Mouse (Mus musculus) lung, postnatal 0 days (tissue): ENCODE results near the gene Rhog.

Experiments
- CTCF ChIP-seq: IDR thresholded peaks from 2 replicates; pipeline ENCODE4 v1.5.1; 2016; ENCODE audit warnings: antibody characterized with exemption, mild to moderate bottlenecking
- EP300 ChIP-seq: IDR thresholded peaks from 2 replicates; pipeline ENCODE4 v1.6.1; 2016; ENCODE audit warnings: antibody characterized with exemption, mild to moderate bottlenecking, control low read depth

DNA sequence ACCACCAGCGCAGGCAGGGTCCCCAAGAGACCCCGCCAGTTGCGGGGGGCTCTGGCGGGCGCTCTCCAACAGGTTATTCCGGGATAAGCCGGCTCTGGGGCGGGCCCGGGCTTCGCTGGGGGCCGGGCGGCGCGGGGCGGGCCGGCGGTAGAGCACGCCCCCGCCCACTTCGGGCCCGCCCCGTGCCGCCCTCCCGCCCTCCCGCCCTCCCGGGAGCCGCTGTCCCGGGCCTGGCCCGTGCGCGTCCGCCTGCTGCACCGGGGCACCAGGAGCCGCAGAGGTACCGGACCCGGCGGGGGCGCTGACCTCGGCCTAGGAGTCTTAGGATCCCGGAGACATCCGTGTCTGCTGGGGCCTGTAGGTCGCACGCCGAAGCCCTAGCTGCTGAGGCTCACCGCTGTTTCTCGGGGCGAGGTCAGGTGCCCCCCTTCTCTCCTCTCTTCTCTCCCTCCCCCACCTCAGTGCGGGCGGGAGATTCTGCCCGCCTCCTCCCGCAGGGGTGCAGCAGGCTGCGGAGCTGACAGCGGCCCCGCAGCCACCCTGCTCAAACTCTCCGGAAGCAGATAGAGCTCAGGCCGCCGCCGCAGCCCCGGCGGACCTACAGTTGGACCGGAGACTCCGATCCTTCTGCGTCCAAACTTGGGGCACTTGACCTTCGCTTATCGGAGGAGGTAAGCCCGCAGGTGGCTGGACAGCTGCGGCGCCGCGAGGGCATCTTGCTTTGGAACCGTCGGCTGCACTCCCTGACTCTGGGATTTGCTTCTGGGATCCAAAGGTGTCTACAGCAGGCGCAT is 11.9 kb upstream of the Rhog start, which contains the start of gene Stim1:
- TF ChIP-seq CTCF: no peak
- no peak for TF ChIP-seq EP300
